Mouse (Mus musculus) lung, embryonic 14.5 days (tissue): ENCODE measurements around the gene Rgl1. TPM values are rescaled to one million over a fixed set of nuclear protein-coding genes. Genes with fewer than 3 reads are reported as not detected.

ENCODE experiments used
- ATAC-seq: fragments of 200-750 bp; cut with Nextera tagmentation; 2 replicates; pipeline ENCODE4 v1.8.0; 2017; ENCODE audit warnings: mild to moderate bottlenecking, moderate TSS enrichment, moderate library complexity; ENCODE audit not compliant: insufficient read depth
- DNase-seq: peaks from one replicate; pipeline ENCODE4 v3.0.0-alpha.2; 2015
- H3K27ac ChIP-seq: fragments of 300-500 bp; sonication (generic); 2 replicates; pipeline ENCODE4 v1.5.1; 2014; ENCODE audit warnings: low read depth, mild to moderate bottlenecking, moderate library complexity
- H3K27me3 ChIP-seq: fragments of 300-500 bp; sonication (generic); 2 replicates; pipeline ENCODE4 v1.6.1; 2014; ENCODE audit warnings: low read length, control low read depth; ENCODE audit not compliant: insufficient read depth
- H3K36me3 ChIP-seq: fragments of 300-500 bp; sonication (generic); 2 replicates; pipeline ENCODE4 v1.6.1; 2014; ENCODE audit warnings: control low read depth; ENCODE audit not compliant: insufficient read depth
- H3K4me1 ChIP-seq: fragments of 300-500 bp; sonication (generic); 2 replicates; pipeline ENCODE4 v1.6.1; 2014; ENCODE audit warnings: antibody characterized with exemption, control low read depth; ENCODE audit not compliant: insufficient read depth
- H3K4me2 ChIP-seq: fragments of 300-500 bp; sonication (generic); 2 replicates; pipeline ENCODE4 v1.6.1; 2014; ENCODE audit warnings: mild to moderate bottlenecking
- H3K4me3 ChIP-seq: fragments of 300-500 bp; sonication (generic); 2 replicates; pipeline ENCODE4 v1.5.1; 2014; ENCODE audit warnings: low read depth, low read length
- H3K9ac ChIP-seq: fragments of 300-500 bp; sonication (generic); 2 replicates; pipeline ENCODE4 v1.6.1; 2014
- H3K9me3 ChIP-seq: fragments of 300-500 bp; sonication (generic); 2 replicates; pipeline ENCODE4 v1.6.1; 2016; ENCODE audit warnings: low read depth, low read length, control low read depth
- CTCF ChIP-seq: IDR thresholded peaks from 2 replicates; pipeline ENCODE4 v1.5.1; 2016; ENCODE audit warnings: antibody characterized with exemption, low read depth
- WGBS: fragments of 180-500 bp; shearing (Covaris S2); extraction: QIAGEN DNeasy Blood & Tissue Kit; methylation state at CpG from one replicate; pipeline ENCODE4 v1.1.7; 2014; 5-methylcytosine and 5-hydroxymethylcytosine counted together
- polyA plus RNA-seq: library from polyadenylated mRNA; unstranded; fragments of >200 nt; fragmentation: Nextera tagmentation; extraction: Ambion mirVana; gene quantifications from 2 replicates; pipeline ENCODE4 v1.2.1, GENCODE M21; 2014

Gene Rgl1
- polyA plus RNA-seq, 1 experiment from 2014 or later, result 46.7 TPM

DNA sequence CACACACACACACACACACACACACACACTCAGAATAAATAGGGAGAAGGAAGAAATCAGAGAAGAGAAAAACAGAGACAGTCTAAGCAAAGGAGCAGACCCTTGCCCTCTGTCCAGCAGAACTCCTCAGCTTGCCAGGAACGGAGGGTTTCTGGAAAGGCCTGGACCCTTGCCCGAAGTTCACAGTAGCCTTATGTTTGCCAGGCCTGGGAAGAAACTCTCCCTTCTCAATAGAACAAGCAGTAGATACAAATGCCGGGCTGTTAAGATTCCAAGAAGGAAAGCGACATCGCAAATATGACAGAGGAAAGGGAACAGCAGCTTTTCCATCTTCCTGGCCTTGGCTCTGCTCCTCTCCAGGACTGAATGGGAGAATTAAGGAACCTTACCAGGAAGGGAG is 205.7 kb downstream of the Rgl1 start:
- Histone ChIP-seq H3K27ac (peak overlapping the region; percentile 1; the same call in 1 of the 2 replicates), H3K36me3 (no peaks in the 10 kb centered on the region), H3K4me3 (no peak overlapping the region), H3K4me1 (peaks cover 15% of the 10 kb centered on the region; the same call in 1 of the 2 replicates), H3K4me2 (no peak overlapping the region), H3K9me3 (no peaks in the 10 kb centered on the region), H3K27me3 (no peaks in the 10 kb centered on the region), H3K9ac (no peak overlapping the region)
- 53% methylated on average over 5 of the region's 5 CpGs for WGBS
- no peak for ATAC-seq
- TF ChIP-seq CTCF, result no peak
- DNase-seq, result peak; percentile 70

DNA sequence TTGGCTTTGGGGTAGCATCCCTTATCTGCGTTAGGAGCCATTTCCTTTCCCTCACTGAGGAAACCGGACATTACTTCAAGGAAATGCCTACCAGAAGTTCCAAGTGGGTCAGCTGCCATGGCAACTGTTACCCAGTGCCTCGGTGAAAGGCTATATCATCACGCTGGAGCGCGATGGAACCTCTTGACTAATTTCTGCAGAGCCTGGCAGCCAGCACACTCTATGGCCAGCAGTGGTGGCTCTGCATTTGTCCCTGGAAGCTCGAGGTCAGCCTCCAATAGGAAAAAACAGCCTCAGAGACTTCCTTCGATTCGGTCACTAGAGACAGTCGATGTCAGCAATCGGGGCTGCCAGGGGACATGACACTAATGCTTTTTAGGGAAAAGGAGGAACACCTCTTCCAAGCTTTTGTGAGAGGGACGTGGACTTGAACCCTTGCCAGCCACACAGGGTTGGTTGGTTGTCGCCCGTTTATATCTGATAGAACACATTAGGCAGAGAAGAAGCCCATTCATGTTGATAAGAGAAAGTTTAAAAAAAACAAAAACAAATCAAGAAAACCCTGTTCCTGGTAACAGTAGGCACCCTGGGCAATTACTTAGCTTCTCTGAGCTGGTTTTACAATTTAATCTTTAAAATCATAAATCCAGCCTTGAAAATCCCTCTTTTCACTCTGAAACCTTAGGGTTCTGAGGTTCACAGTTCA is 209.4 kb downstream of the Rgl1 start:
- no peaks in the 10 kb centered on the region for H3K9me3 ChIP-seq
- no peaks in the 10 kb centered on the region for H3K27me3 ChIP-seq
- peaks cover 33% of the 10 kb centered on the region for H3K36me3 ChIP-seq
- H3K4me3 ChIP-seq, result no peak overlapping the region
- ATAC-seq (peak; percentile 61), DNase-seq (no peak)
- H3K27ac ChIP-seq, result peak overlapping the region; percentile 95
- H3K9ac ChIP-seq, result no peak overlapping the region
- 40% methylated on average over 14 of the region's 14 CpGs for WGBS
- peak overlapping the region; percentile 32; the same call in 1 of the 2 replicates for H3K4me2 ChIP-seq
- TF ChIP-seq CTCF, result no peak
- H3K4me1 ChIP-seq, result peaks cover 26% of the 10 kb centered on the region

DNA sequence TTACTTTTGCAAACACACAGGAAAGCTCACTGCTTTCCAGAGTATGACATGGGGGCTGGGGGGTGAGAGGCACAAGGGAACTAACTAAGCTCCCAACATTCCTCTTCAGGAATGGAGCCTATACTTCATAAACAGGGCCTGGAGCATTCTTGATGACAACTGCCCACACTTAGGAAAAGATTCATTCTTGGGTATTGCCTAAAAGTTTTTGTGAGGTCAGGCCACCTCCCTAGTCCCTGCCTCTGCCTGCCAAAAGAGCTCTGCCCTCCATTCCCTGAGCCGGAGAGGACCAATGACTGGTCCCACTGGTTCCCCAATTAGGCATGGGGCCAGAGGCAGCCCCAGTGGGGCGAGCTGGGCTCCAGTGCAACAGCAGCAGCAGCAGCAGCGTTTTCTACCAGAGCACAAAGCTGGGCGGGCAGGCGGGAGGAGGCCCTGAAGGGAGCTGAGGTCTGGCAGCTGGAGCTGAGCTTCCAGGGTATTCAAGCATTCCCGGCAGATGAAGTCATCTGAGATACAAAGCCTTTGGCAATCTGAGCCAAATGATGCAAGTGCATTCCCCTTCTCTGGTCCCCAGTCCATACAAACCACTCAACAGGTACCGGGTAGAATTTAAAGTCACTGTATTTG is 210.1 kb downstream of the Rgl1 start:
- peak; percentile 92 for DNase-seq
- no peak overlapping the region for H3K4me3 ChIP-seq
- no peaks in the 10 kb centered on the region for H3K27me3 ChIP-seq
- H3K36me3 ChIP-seq, result peaks cover 38% of the 10 kb centered on the region
- WGBS, result 3% methylated on average over 7 of the region's 7 CpGs
- peaks cover 32% of the 10 kb centered on the region for H3K4me1 ChIP-seq
- peak overlapping the region; percentile 95 for H3K27ac ChIP-seq
- H3K9ac ChIP-seq, result peak overlapping the region; percentile 37
- ATAC-seq, result peak; percentile 96
- no peak for TF ChIP-seq CTCF
- no peaks in the 10 kb centered on the region for H3K9me3 ChIP-seq
- peak overlapping the region; percentile 32; the same call in 1 of the 2 replicates for H3K4me2 ChIP-seq

DNA sequence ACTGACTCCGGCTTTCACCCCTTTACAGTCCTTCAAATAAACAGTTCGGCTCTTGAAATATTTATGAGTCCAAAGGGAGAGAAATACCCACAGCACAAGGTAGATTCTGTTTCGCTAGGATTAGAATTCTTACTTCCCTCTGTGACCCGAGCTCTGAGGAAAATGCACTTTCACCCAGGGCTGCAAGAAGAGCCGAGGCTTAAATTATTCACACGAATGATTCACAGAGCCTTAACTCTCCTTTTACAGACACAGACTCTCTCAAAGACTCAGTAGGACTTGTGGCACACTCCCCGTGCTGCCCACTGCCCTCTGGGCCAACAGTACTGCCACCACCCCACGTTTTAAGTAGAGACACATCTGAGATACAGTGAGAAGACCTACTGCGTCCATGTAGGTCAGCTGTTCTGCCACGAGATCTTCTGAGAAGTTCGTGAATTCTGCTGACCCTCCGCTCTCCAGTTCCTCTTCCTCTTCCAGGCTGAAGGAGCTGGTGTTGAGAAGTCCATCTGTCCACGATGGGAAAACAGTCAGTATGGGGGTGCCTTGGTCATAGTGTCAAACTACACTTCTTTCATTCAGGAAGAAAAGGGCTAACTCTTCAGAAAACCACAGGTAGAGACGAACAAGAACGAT is 212.1 kb downstream of the Rgl1 start:
- H3K4me2 ChIP-seq, result no peak overlapping the region
- ATAC-seq, result no peak
- no peak overlapping the region for H3K9ac ChIP-seq
- peaks cover 38% of the 10 kb centered on the region for H3K36me3 ChIP-seq
- WGBS, result 81% methylated on average over 15 of the region's 15 CpGs
- no peaks in the 10 kb centered on the region for H3K9me3 ChIP-seq
- H3K27me3 ChIP-seq, result no peaks in the 10 kb centered on the region
- no peak for DNase-seq
- no peak overlapping the region for H3K27ac ChIP-seq
- no peak overlapping the region for H3K4me3 ChIP-seq
- peaks cover 38% of the 10 kb centered on the region for H3K4me1 ChIP-seq
- TF ChIP-seq CTCF, result no peak

DNA sequence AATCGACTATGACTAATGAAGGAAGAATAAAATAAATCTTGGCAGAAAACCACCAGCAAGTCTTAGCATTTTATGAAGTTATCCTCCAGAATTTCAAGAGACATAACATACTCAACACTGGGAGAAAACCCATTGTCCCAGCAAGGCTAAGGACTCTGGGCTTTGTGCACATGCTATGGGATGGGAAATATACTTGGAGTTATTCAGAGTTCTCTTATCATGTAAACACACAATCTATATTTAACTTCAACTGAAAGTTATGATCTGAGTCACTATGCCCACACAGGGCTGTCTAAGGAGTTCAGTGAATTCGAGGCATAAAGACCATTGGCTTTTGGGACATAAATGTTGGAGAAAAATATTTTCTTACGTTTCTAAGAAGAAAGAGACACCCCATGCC is 215.2 kb downstream of the Rgl1 start:
- Histone ChIP-seq H3K36me3 (peaks cover 58% of the 10 kb centered on the region), H3K27me3 (no peaks in the 10 kb centered on the region), H3K4me3 (no peak overlapping the region), H3K9me3 (no peaks in the 10 kb centered on the region), H3K9ac (no peak overlapping the region), H3K27ac (peak overlapping the region; percentile 70; the same call in 1 of the 2 replicates), H3K4me2 (no peak overlapping the region), H3K4me1 (peaks cover 28% of the 10 kb centered on the region)
- no peak for DNase-seq
- TF ChIP-seq CTCF, result no peak
- ATAC-seq, result no peak
- WGBS, result 43% methylated on average over 3 of the region's 3 CpGs

DNA sequence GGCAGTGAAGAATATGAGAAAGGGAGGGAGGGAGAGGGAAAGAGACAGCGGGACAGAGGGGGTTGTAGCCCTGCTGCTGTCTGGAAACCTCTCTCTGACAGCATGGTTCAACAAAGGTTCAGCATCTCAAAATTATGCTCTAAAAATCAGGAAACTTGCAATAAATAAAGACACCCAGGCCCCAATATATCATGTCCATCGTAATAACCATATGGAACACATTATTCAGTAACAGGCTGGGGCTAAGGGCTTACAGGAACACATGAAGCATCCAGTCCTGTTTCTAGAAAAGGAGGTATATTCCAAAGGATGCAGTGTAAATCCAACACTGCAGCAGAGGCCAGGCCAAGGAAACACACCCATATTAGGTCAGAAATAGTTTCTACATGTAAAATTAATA is 215.6 kb downstream of the Rgl1 start:
- WGBS, result 31% methylated on average over 2 of the region's 2 CpGs
- ATAC-seq (peak; percentile 45), DNase-seq (peak; percentile 49)
- Histone ChIP-seq H3K4me1 (peaks cover 23% of the 10 kb centered on the region), H3K4me3 (no peak overlapping the region), H3K9me3 (no peaks in the 10 kb centered on the region), H3K36me3 (peaks cover 59% of the 10 kb centered on the region), H3K9ac (no peak overlapping the region), H3K4me2 (no peak overlapping the region), H3K27me3 (no peaks in the 10 kb centered on the region), H3K27ac (peak overlapping the region; percentile 75; the same call in 1 of the 2 replicates)
- no peak for TF ChIP-seq CTCF
